Comparison of ENCODE assay signal across 8 mouse cellular contexts in genomic region chr9:31082054-31082666, GRCm38 (mm10). TPM values are rescaled to one million over a fixed set of nuclear protein-coding genes. Genes with fewer than 3 reads are reported as not detected.
DNase-seq lines count a peak whose midpoint lies in the region; ATAC-seq lines count a peak whose summit lies in the region.

No protein-coding gene starts in this region.

- 7% methylated on average over 15 of the region's 15 CpGs for WGBS in hindbrain, embryonic 14.5 days

- 0 out of 2 replicates have a peak, but pooled peaks cover 4% of the 10 kb centered on the region for H3K4me1 ChIP-seq in hindbrain, embryonic 14.5 days (replicated peaks; ENCODE audit: control insufficient read depth, insufficient read depth, low read length)

- H3K9ac ChIP-seq in hindbrain, embryonic 14.5 days = peak overlapping the region; percentile 57

- peak; percentile 61 for ATAC-seq in hindbrain, embryonic 14.5 days (ENCODE audit: low FRiP score)

- peak overlapping the region; percentile 52 for H3K4me2 ChIP-seq in hindbrain, embryonic 14.5 days (replicated peaks)

- no peak overlapping the region for H3K27ac ChIP-seq in hindbrain, embryonic 14.5 days

- peak overlapping the region; percentile 19 for H3K4me3 ChIP-seq in hindbrain, embryonic 14.5 days (replicated peaks; ENCODE audit: low read length)

- peak; percentile 91 for DNase-seq in R1 (ENCODE audit: low read depth, low spot score)
- peak; percentile 88 to 92 for DNase-seq in cerebellum, postnatal 10 days
- peak; percentile 63 to 75 for DNase-seq in frontal cortex, postnatal 25 days (ENCODE audit: low spot score in 2 of 2)
- DNase-seq in hindbrain, embryonic 14.5 days (ENCODE audit: low spot score) = peak; percentile 84
- DNase-seq in layer of hippocampus, postnatal 14 days (ENCODE audit: low spot score in 2 of 2) = peak; percentile 68 to 80
- DNase-seq in lung, postnatal 4 days = peak; percentile 63 to 82
- DNase-seq in right cerebral cortex, adult 18-20 months = peak; percentile 72
- DNase-seq in urinary bladder, postnatal 14 days (ENCODE audit: low spot score) = peak; percentile 80

- no peaks in the 10 kb centered on the region; the same call in 1 of the 2 replicates for H3K27me3 ChIP-seq in hindbrain, embryonic 14.5 days (ENCODE audit: control insufficient read depth, insufficient read depth, low read length)

- no peaks in the 10 kb centered on the region for H3K36me3 ChIP-seq in hindbrain, embryonic 14.5 days (replicated peaks; ENCODE audit: control insufficient read depth, insufficient read depth)

- H3K9me3 ChIP-seq in hindbrain, embryonic 14.5 days (ENCODE audit: control insufficient read depth, low read length) = no peaks in the 10 kb centered on the region

RNA-seq across cellular contexts. Expression of gene St14, which starts 49.5 kb away (rescaled TPM):
- 0.37 and 0.43 TPM in 2 replicates for polyA plus RNA-seq in hindbrain, embryonic 14.5 days (2014; fragmentation: Nextera tagmentation; extraction: Ambion mirVana)
- total RNA-seq in layer of hippocampus, postnatal 14 days (2021) = under 1 TPM; 0.67 to 0.93 TPM

RNA-seq across cellular contexts. Expression of gene Zbtb44, which starts 51.7 kb away (rescaled TPM):
- 3.4 and 4.4 TPM in 2 replicates for polyA plus RNA-seq in hindbrain, embryonic 14.5 days (2014; fragmentation: Nextera tagmentation; extraction: Ambion mirVana)
- 10 to 100 TPM; 32.5 to 35.2 TPM for total RNA-seq in layer of hippocampus, postnatal 14 days (2021)
